Mouse (Mus musculus): ENCODE measurements around the gene Nipbl. TPM values are rescaled to one million over a fixed set of nuclear protein-coding genes. Genes with fewer than 3 reads are reported as not detected.
"Not testable (repeated sequence)": the region's sequence is repeated elsewhere in the genome, so short reads cannot be mapped to it uniquely, and the experiment has no call there.

Nipbl gene
- 14.6 and 15.4 TPM in 2 replicates for polyA plus RNA-seq (2012; rRNA removed)

DNA sequence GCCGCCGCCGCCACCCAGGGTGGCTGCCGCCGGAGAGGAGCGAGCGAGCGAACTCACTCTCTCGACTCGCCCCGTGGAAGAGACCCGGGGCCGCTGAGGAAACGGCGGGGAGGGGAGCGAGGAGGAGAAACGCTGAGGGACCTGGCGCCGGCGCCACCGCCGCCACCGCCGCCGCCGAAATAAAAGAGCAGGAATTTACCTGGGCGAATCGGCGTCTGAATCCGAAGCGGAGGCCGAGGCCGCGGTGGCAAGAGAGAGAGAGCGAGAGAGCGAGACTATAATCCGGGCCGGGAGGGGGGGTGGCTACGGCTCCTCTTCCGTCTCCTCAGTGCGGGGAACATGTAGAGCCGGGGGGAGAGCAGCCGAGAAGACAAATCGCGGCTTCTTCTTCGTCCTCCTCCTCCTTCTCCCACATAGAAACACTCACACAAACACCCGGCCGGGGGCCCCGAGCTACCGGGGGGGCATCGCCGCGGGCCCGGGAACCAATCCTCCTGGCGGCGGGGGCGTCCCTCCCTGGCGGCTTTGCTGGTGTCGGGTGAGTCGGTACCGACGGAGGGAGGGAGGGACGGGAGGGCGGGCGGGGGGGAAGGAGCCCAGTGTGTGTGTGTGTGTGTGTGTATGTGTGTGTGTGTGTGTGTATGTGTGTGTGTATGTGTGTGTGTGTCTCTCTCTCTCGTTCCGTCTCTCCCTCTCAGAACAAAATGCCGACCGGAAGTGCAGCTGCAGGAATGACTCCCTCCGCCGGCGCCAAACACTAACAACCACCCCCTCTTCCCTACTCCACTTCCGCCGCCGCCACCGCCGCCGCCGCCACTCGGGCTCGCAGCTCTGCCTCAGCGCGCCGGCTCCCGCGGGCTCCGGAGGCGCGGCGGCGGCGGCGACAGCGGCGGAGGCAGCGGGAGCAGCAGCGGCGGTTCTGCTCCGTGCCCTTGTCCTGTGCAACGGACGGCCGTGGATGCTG, at the start of gene Nipbl:
Nipbl (minus strand) TSS at position 538 of the 964 bp plus-strand sequence.
- DNase-seq = peak; percentile 89 to 91
- under 1% methylated on average over 75 of the region's 102 CpGs for WGBS

DNA sequence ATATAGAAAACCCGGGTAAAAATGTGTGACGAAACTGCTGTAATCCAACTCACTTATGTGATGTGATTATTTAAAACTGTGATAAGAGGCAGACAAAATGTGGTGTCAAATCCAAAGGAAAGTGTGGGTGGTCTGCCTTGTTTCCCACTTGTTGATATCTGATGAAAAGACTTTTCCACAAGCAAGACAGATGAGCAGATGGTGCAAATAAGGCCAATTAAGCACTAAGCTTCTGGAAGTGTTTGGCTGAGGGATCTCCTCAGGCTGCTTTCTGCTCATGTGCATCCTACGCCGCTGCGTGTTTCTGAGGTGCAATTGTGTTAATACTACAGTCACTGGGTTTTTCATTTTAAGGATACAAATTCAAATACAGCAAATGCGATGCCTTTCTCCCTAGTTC, 41.0 kb upstream of the Nipbl start:
- DNase-seq = no peak
- Histone ChIP-seq H3K4me3 (replicated peaks; ENCODE audit: insufficient read depth, low read depth, low read length) (no peak overlapping the region), H3K27ac (ENCODE audit: insufficient read depth, low read length) (no peak overlapping the region), H3K27me3 (ENCODE audit: control insufficient read depth, insufficient read depth, low read length) (no peaks in the 10 kb centered on the region), H3K4me1 (ENCODE audit: control insufficient read depth, insufficient read depth, low read length) (no peaks in the 10 kb centered on the region)
- 42% methylated on average over 6 of the region's 6 CpGs for WGBS
- no peak for TF ChIP-seq POLR2A (IDR thresholded peaks at IDR 0.05; ENCODE audit: borderline replicate concordance, insufficient read depth, low read length)
- TF ChIP-seq CTCF (IDR thresholded peaks at IDR 0.05; ENCODE audit: borderline replicate concordance, insufficient read depth, low read depth, low read length) = no peak

More for the DNA sequence above, at the start of gene Nipbl:
- Histone ChIP-seq H3K27me3 (ENCODE audit: control insufficient read depth, insufficient read depth, low read length) (no peaks in the 10 kb centered on the region), H3K27ac (ENCODE audit: insufficient read depth, low read length) (peak within 1 kb of the TSS; percentile 92), H3K4me1 (ENCODE audit: control insufficient read depth, insufficient read depth, low read length) (peaks cover 5% of the 10 kb centered on the region; the same call in 1 of the 2 replicates), H3K4me3 (replicated peaks; ENCODE audit: insufficient read depth, low read depth, low read length) (peak within 1 kb of the TSS; percentile 99)
- TF ChIP-seq CTCF (IDR thresholded peaks at IDR 0.05; ENCODE audit: borderline replicate concordance, insufficient read depth, low read depth, low read length) = no peak
- TF ChIP-seq POLR2A (IDR thresholded peaks at IDR 0.05; ENCODE audit: borderline replicate concordance, insufficient read depth, low read length) = peak; percentile 39; the same call in 1 of the 2 replicates

DNA sequence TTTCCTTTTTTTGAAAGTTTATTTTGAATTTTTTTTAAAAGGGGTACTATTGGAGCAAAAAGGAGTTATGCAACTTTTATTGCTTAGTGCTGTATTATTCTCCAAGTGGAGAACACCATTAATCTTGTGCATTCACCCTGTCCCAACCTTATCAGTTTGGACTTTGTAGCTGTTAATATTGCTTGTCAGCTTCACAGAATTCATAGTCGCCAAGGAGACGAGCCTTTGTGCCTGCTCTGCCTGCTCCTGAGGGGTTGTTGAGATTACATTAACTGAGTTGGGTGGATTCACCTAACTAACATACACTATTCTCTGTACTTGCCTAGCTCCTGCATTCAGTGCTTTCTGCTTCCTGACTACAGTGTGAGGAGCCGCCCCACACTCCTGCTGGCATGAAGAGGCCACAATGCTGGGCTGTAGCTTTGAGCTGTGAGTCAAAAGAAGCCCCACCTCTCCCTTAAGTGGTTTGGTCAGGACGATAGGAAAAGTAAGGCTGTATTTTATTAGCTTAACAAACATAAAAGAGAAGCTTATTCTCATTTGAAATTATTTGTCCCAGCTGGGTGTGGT, 24.8 kb upstream of the Nipbl start:
- H3K4me1 ChIP-seq (ENCODE audit: control insufficient read depth, insufficient read depth, low read length) = no peaks in the 10 kb centered on the region
- no peak for DNase-seq
- 62% methylated on average over 4 of the region's 4 CpGs for WGBS
- H3K27me3 ChIP-seq (ENCODE audit: control insufficient read depth, insufficient read depth, low read length) = no peaks in the 10 kb centered on the region
- TF ChIP-seq POLR2A (IDR thresholded peaks at IDR 0.05; ENCODE audit: borderline replicate concordance, insufficient read depth, low read length) = no peak
- no peak for TF ChIP-seq CTCF (IDR thresholded peaks at IDR 0.05; ENCODE audit: borderline replicate concordance, insufficient read depth, low read depth, low read length)
- H3K4me3 ChIP-seq (replicated peaks; ENCODE audit: insufficient read depth, low read depth, low read length) = no peak overlapping the region
- H3K27ac ChIP-seq (ENCODE audit: insufficient read depth, low read length) = no peak overlapping the region

DNA sequence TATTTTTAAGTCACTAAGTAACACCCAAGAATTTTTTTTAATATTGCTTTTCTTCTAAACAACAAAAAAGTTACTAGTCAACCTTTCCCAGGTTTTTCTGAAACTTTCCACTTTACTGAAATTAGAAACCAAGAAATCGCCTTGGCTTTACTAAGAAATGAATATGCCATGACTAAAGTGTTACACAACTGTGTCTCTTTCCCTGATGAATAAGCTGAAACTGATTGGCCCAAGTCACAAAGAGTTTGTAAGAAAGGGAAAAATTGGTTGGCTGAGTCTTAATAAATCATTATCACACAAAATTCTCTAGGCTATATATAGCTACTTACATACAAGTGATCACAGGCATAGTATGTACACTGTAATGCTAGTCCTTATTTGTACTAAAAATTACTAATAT, 19.3 kb upstream of the Nipbl start:
- Histone ChIP-seq H3K4me3 (replicated peaks; ENCODE audit: insufficient read depth, low read depth, low read length) (no peak overlapping the region), H3K4me1 (ENCODE audit: control insufficient read depth, insufficient read depth, low read length) (no peaks in the 10 kb centered on the region), H3K27ac (ENCODE audit: insufficient read depth, low read length) (no peak overlapping the region), H3K27me3 (ENCODE audit: control insufficient read depth, insufficient read depth, low read length) (no peaks in the 10 kb centered on the region)
- 88% methylated on average over 1 of the region's 1 CpGs for WGBS
- no peak for DNase-seq
- TF ChIP-seq POLR2A (IDR thresholded peaks at IDR 0.05; ENCODE audit: borderline replicate concordance, insufficient read depth, low read length) = no peak
- TF ChIP-seq CTCF (IDR thresholded peaks at IDR 0.05; ENCODE audit: borderline replicate concordance, insufficient read depth, low read depth, low read length) = no peak

DNA sequence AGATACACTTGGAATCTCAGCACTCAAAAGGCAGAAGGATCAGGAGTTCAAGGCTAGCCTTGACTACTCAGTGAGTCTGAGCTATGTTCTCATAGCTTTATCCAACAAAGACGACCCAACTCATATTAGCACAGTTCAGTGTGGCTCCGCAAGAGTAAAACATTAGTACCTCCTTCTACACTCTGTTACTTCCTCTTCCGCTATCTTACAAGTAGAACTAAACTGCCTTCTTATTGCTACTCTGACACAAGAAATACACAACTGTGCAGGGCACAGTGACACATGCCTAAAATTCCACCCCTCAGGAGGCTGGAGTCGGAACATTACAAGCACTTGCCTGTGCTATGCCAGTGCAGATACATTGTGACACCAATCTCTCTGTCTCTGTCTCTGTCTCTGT, 18.5 kb upstream of the Nipbl start:
- TF ChIP-seq POLR2A (IDR thresholded peaks at IDR 0.05; ENCODE audit: borderline replicate concordance, insufficient read depth, low read length) = no peak
- Histone ChIP-seq H3K4me1 (ENCODE audit: control insufficient read depth, insufficient read depth, low read length) (no peaks in the 10 kb centered on the region), H3K27me3 (ENCODE audit: control insufficient read depth, insufficient read depth, low read length) (no peaks in the 10 kb centered on the region), H3K27ac (ENCODE audit: insufficient read depth, low read length) (no peak overlapping the region), H3K4me3 (replicated peaks; ENCODE audit: insufficient read depth, low read depth, low read length) (no peak overlapping the region)
- no peak for DNase-seq
- WGBS = 92% methylated on average over 4 of the region's 4 CpGs

DNA sequence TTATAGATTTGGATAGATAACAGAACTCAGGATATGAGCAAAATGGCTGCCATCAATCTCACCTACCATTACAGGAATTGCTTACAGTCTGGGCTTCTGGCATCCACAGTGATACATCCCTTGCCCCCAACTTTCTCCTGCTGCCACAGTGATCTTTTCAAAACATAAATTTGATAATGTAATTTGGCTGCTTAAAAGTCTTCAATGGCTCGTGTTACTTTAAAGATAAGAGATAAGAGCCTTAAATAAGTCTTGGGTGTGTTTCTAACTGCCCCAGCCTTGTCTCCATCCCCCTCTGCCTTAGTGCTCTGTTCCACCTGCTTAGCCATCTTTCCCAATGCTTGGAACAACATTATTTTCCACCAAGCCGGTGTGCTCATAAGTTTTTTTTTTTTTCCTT, 16.6 kb upstream of the Nipbl start:
- Histone ChIP-seq H3K4me3 (replicated peaks; ENCODE audit: insufficient read depth, low read depth, low read length) (no peak overlapping the region), H3K27ac (ENCODE audit: insufficient read depth, low read length) (no peak overlapping the region), H3K4me1 (ENCODE audit: control insufficient read depth, insufficient read depth, low read length) (no peaks in the 10 kb centered on the region), H3K27me3 (ENCODE audit: control insufficient read depth, insufficient read depth, low read length) (no peaks in the 10 kb centered on the region)
- TF ChIP-seq CTCF (IDR thresholded peaks at IDR 0.05; ENCODE audit: borderline replicate concordance, insufficient read depth, low read depth, low read length) = no peak
- TF ChIP-seq POLR2A (IDR thresholded peaks at IDR 0.05; ENCODE audit: borderline replicate concordance, insufficient read depth, low read length) = no peak
- DNase-seq = no peak
- WGBS = 87% methylated on average over 2 of the region's 2 CpGs

DNA sequence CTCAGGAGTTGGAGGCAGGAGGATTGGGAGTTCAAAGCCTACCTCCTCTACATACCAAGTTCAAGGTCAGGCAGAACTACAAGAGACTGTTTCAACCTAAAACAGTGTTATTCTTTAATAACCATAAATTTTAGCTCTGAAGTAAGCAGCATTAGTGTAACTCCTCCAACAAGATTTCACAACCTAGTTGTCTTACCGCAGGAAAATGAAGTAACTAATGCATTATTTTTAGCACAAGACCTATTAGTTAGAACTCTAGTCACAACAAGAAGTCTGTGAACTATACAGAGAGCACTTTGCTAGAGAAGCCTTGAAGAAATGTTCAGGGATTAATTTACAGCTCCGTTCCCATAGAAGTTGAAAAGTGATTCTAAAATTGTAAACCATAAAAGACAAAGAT, 15.7 kb upstream of the Nipbl start:
- no peak for DNase-seq
- H3K27ac ChIP-seq (ENCODE audit: insufficient read depth, low read length) = no peak overlapping the region
- H3K4me1 ChIP-seq (ENCODE audit: control insufficient read depth, insufficient read depth, low read length) = no peaks in the 10 kb centered on the region
- TF ChIP-seq CTCF (IDR thresholded peaks at IDR 0.05; ENCODE audit: borderline replicate concordance, insufficient read depth, low read depth, low read length) (no peak), POLR2A (IDR thresholded peaks at IDR 0.05; ENCODE audit: borderline replicate concordance, insufficient read depth, low read length) (no peak)
- no peak overlapping the region for H3K4me3 ChIP-seq (replicated peaks; ENCODE audit: insufficient read depth, low read depth, low read length)
- WGBS = 96% methylated on average over 2 of the region's 2 CpGs
- no peaks in the 10 kb centered on the region for H3K27me3 ChIP-seq (ENCODE audit: control insufficient read depth, insufficient read depth, low read length)

DNA sequence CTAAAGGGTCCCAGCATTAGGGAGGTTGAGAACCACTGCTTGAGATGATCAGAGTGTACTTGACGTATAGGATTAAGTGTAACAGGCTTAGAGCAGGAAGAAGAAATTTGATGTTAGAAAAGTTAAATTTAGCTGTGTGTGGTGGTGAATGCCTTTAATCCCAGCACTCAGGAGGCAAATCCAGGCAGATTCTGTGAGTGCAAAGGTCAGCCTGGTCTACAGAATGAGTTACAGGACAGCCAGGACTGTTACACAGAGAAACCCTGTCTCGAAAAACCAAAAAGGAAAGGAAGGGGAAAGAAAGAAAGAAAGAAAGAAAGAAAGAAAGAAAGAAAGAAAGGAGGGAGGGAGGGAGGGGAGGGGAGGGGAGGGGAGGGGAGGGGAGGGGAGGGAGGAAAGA, 12.0 kb upstream of the Nipbl start:
- H3K27me3 ChIP-seq (ENCODE audit: control insufficient read depth, insufficient read depth, low read length); DNase-seq; H3K27ac ChIP-seq (ENCODE audit: insufficient read depth, low read length); H3K4me1 ChIP-seq (ENCODE audit: control insufficient read depth, insufficient read depth, low read length); H3K4me3 ChIP-seq (replicated peaks; ENCODE audit: insufficient read depth, low read depth, low read length): not testable (repeated sequence)
- WGBS = 76% methylated on average over 2 of the region's 2 CpGs

All from cerebellum, adult 2 months (tissue).